Mouse (Mus musculus): ENCODE results near the gene Tmem87b. TPM values are rescaled to one million over a fixed set of nuclear protein-coding genes. Genes with fewer than 3 reads are reported as not detected.

Gene Tmem87b
- polyA plus RNA-seq, 1 experiment, result 24.5 TPM

GRCm38 (mm10) chr2:128887866-128888550 lies 70.1 kb downstream of the Tmem87b start:
- no peak for DNase-seq (ENCODE audit: low read depth)

GRCm38 (mm10) chr2:128890661-128891335 lies 72.9 kb downstream of the Tmem87b start:
- DNase-seq (ENCODE audit: low read depth), result no peak

- no peak for DNase-seq (ENCODE audit: low read depth)
These were observed 74.3 kb downstream of the Tmem87b start for GRCm38 (mm10) chr2:128892180-128892721.

- no peak for DNase-seq (ENCODE audit: low read depth)
These were observed 84.9 kb downstream of the Tmem87b start for GRCm38 (mm10) chr2:128902843-128903242.

GRCm38 (mm10) chr2:128903661-128904060 lies 85.7 kb downstream of the Tmem87b start:
- DNase-seq (ENCODE audit: low read depth), result no peak

Other genes with a start within 250 kb of the Tmem87b start
- not detected in 2 replicates for gene Spdye4c, start 226.9 kb upstream of the Tmem87b start, polyA plus RNA-seq (2012; rRNA removed)
- 39.0 and 40.5 TPM in 2 replicates for gene Anapc1, start 130.7 kb upstream of the Tmem87b start, polyA plus RNA-seq (2012; rRNA removed)
- gene Mertk, start 119.2 kb upstream of the Tmem87b start, polyA plus RNA-seq (2012; rRNA removed), result 8.8 and 10.2 TPM in 2 replicates
- gene Fbln7, start 44.9 kb downstream of the Tmem87b start, polyA plus RNA-seq (2012; rRNA removed), result 3.2 and 4.3 TPM in 2 replicates
- gene Zc3h8, start 126.0 kb downstream of the Tmem87b start, polyA plus RNA-seq (2012; rRNA removed), result 1.6 TPM in 2 replicates
- 2.2 and 3.8 TPM in 2 replicates for gene Zc3h6, start 149.3 kb downstream of the Tmem87b start, polyA plus RNA-seq (2012; rRNA removed)
- 3.9 and 4.4 TPM in 2 replicates for gene Gm10762, start 149.6 kb downstream of the Tmem87b start, polyA plus RNA-seq (2012; rRNA removed)
- gene Vinac1, start 230.1 kb downstream of the Tmem87b start, polyA plus RNA-seq (2012; rRNA removed), result 0.18 and 0.19 TPM in 2 replicates
- gene Ttl, start 247.8 kb downstream of the Tmem87b start, polyA plus RNA-seq (2012; rRNA removed), result 4.8 and 6.4 TPM in 2 replicates